Mouse (Mus musculus) telencephalon, adult 2 months (tissue): Measurements from ENCODE around the gene Atp9a.

Experiments used
- DNase-seq: peaks from one replicate; pipeline ENCODE4 v3.0.0-alpha.2; 2011; ENCODE audit warnings: low read depth, low spot score

The Atp9a gene

DNA sequence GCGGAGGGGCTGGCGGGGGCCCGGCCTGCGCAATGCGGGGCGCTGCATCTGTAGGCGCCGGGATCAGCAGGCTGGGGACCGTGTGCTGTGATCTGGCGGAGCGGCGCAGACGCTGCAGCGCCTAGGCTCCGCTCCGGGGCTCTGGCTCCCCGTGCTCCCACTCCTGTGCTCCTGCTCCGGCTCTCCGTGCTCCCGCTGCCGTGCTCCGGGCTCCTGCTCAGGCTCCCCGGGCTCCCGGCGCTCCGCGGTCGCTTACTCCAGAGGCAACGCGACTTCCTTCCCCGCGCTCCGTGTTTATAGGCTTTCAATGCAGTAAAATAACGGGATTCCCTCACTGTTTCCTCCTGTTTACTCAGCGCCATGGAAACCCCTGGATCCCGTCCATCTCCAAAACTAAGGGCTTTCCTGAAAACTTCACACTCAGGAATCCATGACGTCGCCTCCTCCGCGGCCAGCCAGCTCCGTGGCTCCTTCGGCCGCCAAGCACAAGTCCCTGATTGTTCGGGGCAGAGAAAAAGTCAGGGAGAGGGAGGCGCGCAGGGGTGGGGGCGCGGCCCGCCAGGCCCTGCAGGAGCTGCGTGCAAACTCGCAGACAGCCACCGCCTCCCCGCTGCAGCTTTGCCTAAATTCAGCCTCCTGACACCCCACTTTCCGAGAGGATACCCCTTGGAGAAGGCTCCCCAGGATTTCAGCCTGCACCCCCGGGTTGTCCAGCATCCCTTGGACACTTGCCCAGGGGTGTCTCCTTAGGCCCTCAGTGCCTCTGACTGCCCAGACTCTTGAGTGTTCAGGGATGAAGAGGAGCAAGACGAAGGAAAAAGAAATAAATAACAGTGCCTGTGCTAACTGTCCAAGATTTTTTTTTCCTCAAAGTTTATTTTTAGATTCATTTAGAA lies 140.5 kb downstream of the Atp9a start, which contains the start of gene Nfatc2:
Gene Nfatc2, minus strand, starts transcription at position 167 of the 896 bp plus-strand sequence.
- DNase-seq = no peak

DNA sequence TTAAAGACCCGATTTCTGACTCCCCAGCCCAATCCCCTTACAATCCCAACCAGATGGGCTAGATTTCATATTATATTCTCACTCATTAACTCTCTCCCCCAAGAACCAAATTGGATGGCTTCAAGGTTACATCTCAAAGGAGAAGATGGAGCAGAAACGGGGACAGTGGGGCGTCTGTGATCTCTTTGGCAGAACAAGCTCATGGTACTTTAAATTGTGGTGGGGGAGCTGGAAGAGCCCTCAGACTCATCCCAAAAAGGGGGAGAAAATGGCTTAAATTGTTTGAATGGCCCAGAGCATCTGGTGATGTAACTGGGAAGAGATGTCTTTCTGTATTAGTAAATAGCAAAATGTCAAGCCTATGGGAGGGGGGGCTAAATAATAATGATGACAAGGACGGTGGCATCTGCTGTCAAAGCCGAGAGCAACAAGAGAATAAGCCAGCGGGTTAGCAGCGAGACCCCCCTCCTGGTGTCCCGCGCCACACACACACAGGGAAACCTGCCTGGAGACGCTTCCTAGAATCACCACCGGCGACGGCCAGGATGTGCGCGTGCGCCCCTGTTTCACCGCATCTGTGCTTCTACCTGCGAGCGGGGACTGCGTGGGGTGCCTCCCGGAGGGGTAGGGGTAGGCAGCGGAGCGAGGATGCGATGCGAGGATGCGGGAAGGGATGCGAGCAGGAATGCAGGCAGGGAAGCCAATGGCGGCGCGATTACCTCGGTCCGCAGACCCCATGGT lies 141.3 kb downstream of the Atp9a start:
- DNase-seq = no peak

DNA sequence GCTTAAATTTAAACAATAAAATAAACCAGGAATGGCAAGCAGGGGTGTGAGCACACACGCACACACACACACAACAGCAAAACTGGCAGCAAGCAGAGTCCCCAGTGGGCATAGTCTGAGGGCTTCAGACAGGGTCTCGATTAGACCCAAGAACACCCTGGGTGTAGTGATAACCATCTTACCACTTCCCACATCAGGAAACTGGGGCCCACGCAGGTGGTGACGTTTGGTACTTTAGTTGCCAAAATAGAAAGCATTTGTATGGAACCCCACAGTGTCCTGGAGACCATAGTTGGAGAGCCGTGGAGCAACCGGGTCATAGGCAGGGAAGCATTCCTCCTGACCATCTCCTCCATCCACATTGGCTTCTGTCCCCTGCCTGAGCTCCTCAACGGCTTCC lies 146.5 kb downstream of the Atp9a start:
- no peak for DNase-seq

DNA sequence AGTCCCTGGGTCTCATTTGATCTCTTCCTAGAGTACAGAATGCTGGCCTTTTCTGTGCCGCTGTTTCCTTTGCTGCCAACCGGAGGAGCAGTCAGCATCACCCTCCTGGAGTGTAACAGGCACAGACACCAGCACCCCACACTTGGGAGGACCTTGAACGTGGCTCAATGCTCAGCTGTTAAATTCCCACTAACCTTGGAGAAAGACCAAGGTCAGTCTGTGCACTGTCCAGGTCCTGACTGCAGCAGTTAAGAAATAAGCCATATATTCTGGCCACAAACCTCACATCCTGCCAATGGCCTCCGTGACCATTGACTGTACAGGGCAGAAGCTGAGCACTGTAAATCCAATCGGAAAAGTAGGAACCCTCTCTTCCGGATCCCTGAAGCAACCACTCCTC lies 148.5 kb downstream of the Atp9a start:
- no peak for DNase-seq

DNA sequence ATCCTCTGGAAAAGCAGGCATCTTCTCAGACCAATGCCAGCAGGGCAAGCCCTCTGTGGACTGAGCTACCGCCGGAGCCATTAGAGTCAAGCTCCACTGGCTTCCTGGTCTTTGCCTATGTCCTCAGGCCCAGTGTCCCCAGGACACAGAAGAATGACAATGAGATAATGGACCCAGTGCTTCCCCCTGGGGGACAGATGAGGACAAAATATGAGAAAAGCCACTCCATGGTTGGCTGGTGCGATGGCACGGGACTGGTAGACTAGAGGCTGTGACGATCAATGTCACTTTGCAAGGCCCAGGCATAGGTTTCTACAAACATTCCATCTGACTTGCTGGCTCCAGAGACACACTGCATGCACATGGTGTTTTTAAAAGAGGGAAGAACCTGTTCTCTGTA lies 149.2 kb downstream of the Atp9a start:
- DNase-seq = no peak

DNA sequence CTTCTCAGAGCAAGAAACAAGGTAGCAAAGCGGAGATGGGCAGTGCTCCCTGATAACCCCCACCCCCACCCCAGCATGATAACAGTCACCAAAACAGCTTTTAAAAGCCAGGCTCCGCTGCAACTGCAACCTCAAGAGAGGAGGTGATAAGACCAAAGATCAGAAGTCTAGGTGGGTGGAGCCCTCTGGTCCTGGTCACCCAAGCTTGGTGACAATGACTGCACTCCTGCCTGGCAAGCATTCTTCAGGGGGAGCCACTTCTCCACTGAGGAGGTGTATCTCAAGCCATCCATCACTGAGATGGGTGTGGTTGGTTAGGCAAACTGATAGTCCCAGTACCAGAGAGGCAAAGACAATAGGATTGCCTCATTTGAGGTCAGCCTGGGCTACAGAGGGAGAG lies 151.1 kb downstream of the Atp9a start:
- no peak for DNase-seq

DNA sequence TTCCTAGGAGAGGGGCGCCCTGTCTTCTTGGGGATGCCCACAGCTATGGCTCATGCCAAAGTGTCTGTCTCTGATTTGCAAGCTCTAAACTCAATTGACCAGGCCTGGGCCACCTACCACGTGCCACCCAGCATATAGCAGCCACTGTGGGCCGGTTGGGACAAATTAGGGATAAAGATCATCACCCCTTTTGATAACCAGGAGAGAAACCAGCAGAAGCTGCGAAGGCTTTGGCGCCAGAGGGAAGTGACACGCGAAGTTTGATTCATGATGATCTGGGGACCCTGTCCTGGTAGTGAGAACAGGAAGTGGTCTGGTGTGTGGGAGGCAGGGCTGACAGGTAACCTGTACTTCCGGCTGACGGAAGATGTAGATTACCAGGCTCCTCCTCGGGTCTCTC lies 151.7 kb downstream of the Atp9a start:
- DNase-seq = no peak

DNA sequence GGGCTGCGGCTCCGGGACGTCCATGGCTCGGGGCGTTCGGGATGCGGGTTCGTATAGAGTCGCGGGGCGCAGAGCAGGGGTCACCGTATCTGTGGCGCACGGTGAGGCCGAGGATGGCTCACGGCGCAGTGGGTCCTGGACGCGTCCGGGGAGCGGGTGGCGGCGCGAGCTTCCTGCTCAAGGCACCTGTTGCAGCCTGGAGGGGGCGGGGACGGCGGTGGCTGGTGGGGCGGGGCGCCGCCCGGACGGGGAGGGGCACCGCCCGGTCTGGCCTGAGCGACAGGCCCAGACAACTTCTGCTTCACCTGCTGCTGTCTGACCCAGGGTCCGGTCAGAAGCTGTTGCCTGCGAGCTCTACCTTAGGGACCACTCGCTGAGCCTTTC lies 152.0 kb downstream of the Atp9a start:
- no peak for DNase-seq

DNA sequence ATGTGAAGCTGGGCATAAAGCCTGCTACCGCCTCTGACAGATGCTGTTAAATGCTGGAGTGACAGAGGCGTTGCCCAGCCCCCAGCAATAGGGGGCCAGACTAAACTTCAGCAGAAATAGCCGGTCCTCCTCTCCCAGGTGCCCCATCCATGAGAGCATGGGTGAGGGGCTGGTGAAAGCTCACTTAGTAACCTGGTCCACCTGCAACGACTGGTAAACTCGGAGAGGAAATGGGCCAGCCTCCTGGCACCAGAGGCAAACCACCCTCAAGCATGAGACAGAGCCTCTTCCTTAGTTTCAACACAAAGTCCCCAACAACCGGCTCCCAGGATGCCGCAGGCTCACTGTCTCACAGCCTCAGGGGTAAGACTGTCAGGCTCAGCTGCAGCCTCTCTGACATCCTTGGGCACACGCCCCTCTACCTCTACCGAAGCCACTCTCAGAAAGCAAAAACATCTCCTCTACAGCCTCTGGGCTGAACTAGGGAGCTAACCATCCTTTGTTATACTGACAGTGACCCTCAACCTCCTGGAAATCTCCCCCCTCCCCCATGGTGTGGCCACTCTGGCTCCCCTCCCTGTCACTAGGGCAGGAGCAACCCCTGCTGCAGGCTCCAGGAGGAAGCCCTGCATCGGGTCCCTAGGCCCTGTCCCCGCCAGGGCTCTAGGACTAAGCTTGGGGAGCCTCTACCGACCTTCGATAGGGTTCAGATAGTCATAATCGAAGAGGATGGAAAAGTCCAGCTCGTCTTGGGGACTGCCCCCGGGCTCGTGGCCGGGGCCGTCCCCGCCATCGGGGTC lies 152.6 kb downstream of the Atp9a start:
- no peak for DNase-seq

DNA sequence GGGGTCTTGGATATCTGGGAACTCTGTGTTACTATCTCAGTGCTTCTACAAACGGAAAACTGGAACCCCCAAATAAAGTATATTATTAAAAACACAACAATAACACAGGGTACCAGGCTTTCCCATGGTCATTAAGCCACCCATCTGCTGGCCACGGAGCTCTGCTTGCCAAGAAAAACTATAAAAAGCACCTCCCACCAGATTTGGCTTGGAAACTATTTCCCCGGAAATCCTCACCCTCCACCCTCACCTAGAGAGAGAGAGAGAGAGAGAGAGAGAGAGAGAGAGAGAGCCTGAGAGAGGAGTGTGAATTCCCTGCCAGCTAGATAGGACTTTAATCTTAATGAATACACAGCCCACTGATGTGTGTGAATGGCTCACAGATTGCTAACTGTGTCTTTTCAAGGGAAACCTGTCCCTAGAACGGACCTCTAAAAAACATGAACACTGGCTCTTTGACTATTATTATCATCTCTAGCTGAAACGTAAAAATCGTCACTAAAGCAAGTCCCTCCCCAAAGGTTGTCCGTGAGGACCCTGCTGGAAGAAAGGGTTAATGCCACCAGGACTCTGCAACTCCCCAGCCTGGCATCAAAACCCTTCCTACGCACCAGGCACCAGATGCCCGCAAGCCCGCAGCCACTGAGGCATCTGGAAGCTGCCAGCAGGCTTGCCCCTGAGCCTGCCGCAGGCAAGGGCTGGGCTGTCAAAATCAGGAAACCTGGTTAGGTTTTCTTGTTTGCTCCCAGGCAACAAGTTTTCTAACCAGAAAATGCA lies 153.4 kb downstream of the Atp9a start:
- no peak for DNase-seq

DNA sequence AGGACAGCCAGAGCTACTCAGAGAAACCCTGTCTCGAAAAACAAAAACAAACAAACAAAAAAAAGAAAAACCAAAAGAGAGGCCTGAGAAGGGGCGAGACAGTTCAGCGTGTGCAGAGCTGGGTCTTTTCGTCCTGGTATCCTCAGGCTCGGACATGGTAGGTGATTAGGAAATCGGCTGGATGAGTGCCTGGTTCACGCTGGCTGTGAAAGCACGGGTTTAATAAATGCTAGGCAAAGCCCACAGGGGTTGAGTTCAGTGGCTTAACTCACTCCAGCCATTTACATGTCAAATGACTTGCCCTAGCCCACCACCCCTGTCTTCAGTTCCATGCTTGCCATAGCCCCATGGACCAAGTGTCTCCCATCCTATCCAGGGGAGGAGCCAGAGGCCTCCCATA lies 155.1 kb downstream of the Atp9a start:
- DNase-seq = no peak

DNA sequence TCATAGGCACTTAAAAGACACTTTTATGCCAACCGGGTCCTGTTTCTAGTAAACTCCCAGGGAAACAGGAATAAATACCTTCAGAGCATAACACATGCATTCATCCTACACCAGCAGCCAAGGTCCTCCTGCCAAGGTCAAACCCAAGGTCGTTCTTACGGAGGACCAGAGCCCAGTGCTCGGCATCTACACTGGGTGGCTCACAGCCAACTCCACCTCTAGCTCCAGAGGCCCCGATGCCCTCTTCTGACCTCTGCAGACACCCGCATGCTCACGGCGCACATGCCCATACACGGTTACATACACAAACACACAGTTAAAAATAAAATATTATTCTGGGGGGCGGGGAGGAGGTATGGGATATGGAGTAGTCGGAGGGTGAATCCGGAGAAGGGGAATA lies 155.7 kb downstream of the Atp9a start:
- DNase-seq = no peak

DNA sequence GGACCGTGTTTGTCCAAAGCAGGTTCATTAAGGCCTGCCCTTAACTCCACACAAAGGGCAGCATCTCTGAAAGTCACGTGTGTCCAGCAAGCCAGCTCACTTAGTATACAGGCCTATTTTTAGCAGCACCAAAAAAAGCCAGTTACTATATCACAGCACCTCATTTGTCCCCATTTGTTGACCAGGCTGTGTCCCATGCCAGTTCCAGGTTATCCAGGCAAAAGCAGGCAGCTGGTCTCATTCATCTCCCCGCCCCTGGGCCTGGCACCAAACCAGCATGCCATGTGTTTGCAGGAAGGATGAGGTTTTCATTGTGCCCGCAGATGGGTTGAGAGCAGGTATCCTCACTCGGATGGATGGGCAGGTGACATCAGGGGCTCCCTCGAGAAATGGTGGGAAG lies 157.4 kb downstream of the Atp9a start:
- no peak for DNase-seq
